Mouse (Mus musculus) forebrain, embryonic 10.5 days (tissue): ENCODE measurements around the gene Arsb. TPM values are rescaled to one million over a fixed set of nuclear protein-coding genes. Genes with fewer than 3 reads are reported as not detected.

Experiments used
- DNase-seq: peaks from one replicate; pipeline ENCODE4 v3.0.0-alpha.2; 2017; ENCODE audit warnings: low spot score; ENCODE audit errors: extremely low spot score
- H3K27ac ChIP-seq: fragments of 300-500 bp; sonication (generic); 2 replicates; pipeline ENCODE4 v1.5.1; 2016; ENCODE audit warnings: mild to moderate bottlenecking
- H3K27me3 ChIP-seq: fragments of 300-500 bp; sonication (generic); 2 replicates; pipeline ENCODE4 v1.6.1; 2016; ENCODE audit warnings: mild to moderate bottlenecking; ENCODE audit not compliant: poor library complexity, severe bottlenecking
- H3K36me3 ChIP-seq: fragments of 300-500 bp; sonication (generic); replicated peaks from 2 replicates; pipeline ENCODE4 v1.6.1; 2016; ENCODE audit warnings: mild to moderate bottlenecking, moderate library complexity
- H3K4me1 ChIP-seq: fragments of 300-500 bp; sonication (generic); 2 replicates; pipeline ENCODE4 v1.6.1; 2016
- H3K4me3 ChIP-seq: fragments of 300-500 bp; sonication (generic); 2 replicates; pipeline ENCODE4 v1.5.1; 2016; ENCODE audit warnings: mild to moderate bottlenecking, moderate library complexity
- H3K9me3 ChIP-seq: fragments of 300-500 bp; sonication (generic); 2 replicates; pipeline ENCODE4 v1.6.1; 2016; ENCODE audit warnings: mild to moderate bottlenecking, moderate library complexity
- WGBS: fragments of 180-500 bp; shearing (Covaris S2); methylation state at CpG from one replicate; pipeline ENCODE4 v1.1.7; 2016; 5-methylcytosine and 5-hydroxymethylcytosine counted together
- polyA plus RNA-seq: library from polyadenylated mRNA; unstranded; fragments of >200 nt; fragmentation: Nextera tagmentation; extraction: Ambion mirVana; gene quantifications from 2 replicates; pipeline ENCODE4 v1.2.1, GENCODE M21; 2016

The Arsb gene
- polyA plus RNA-seq, 1 experiment from 2014 or later = 4.1 TPM

GRCm38 (mm10) chr13:93830294-93830645 is 58.8 kb downstream of the Arsb start:
- Histone ChIP-seq H3K36me3 (no peaks in the 10 kb centered on the region), H3K9me3 (no peaks in the 10 kb centered on the region), H3K4me1 (no peaks in the 10 kb centered on the region), H3K27ac (no peak overlapping the region), H3K4me3 (no peak overlapping the region), H3K27me3 (no peaks in the 10 kb centered on the region)
- DNase-seq = no peak
- WGBS = 84% methylated on average over 6 of the region's 6 CpGs

- Histone ChIP-seq H3K36me3 (no peaks in the 10 kb centered on the region), H3K27me3 (no peaks in the 10 kb centered on the region), H3K9me3 (peaks cover 3% of the 10 kb centered on the region; the same call in 1 of the 2 replicates), H3K4me1 (peaks cover 46% of the 10 kb centered on the region), H3K27ac (peak overlapping the region; percentile 44; the same call in 1 of the 2 replicates), H3K4me3 (no peak overlapping the region)
- 88% methylated on average over 12 of the region's 12 CpGs for WGBS
- no peak for DNase-seq
Measured at GRCm38 (mm10) chr13:93837481-93838225, 66.2 kb downstream of the Arsb start.

- 55% methylated on average over 8 of the region's 8 CpGs for WGBS
- peaks cover 46% of the 10 kb centered on the region for H3K4me1 ChIP-seq
- no peaks in the 10 kb centered on the region for H3K36me3 ChIP-seq
- peaks cover 7% of the 10 kb centered on the region; the same call in 1 of the 2 replicates for H3K9me3 ChIP-seq
- no peak overlapping the region for H3K4me3 ChIP-seq
- DNase-seq = no peak
- H3K27ac ChIP-seq = peak overlapping the region; percentile 79
- H3K27me3 ChIP-seq = no peaks in the 10 kb centered on the region
Measured at GRCm38 (mm10) chr13:93838431-93839136, 67.2 kb downstream of the Arsb start.

GRCm38 (mm10) chr13:93839137-93839630 is 67.8 kb downstream of the Arsb start:
- peaks cover 46% of the 10 kb centered on the region for H3K4me1 ChIP-seq
- peak; percentile 61 for DNase-seq
- no peaks in the 10 kb centered on the region for H3K27me3 ChIP-seq
- WGBS = 34% methylated on average over 10 of the region's 10 CpGs
- no peak overlapping the region for H3K4me3 ChIP-seq
- peaks cover 7% of the 10 kb centered on the region; the same call in 1 of the 2 replicates for H3K9me3 ChIP-seq
- no peaks in the 10 kb centered on the region for H3K36me3 ChIP-seq
- H3K27ac ChIP-seq = peak overlapping the region; percentile 79

- Histone ChIP-seq H3K36me3 (no peaks in the 10 kb centered on the region), H3K9me3 (peaks cover 7% of the 10 kb centered on the region; the same call in 1 of the 2 replicates), H3K27ac (peak overlapping the region; percentile 79), H3K4me3 (no peak overlapping the region), H3K4me1 (peaks cover 46% of the 10 kb centered on the region), H3K27me3 (no peaks in the 10 kb centered on the region)
- no peak for DNase-seq
- 57% methylated on average over 2 of the region's 2 CpGs for WGBS
Measured at GRCm38 (mm10) chr13:93839721-93840120, 68.3 kb downstream of the Arsb start.

GRCm38 (mm10) chr13:93840146-93840545 is 68.7 kb downstream of the Arsb start:
- Histone ChIP-seq H3K4me3 (no peak overlapping the region), H3K36me3 (no peaks in the 10 kb centered on the region), H3K4me1 (peaks cover 46% of the 10 kb centered on the region), H3K9me3 (peaks cover 7% of the 10 kb centered on the region; the same call in 1 of the 2 replicates), H3K27ac (peak overlapping the region; percentile 79), H3K27me3 (no peaks in the 10 kb centered on the region)
- WGBS = 81% methylated on average over 2 of the region's 2 CpGs
- DNase-seq = no peak

GRCm38 (mm10) chr13:93846831-93847518 is 75.5 kb downstream of the Arsb start:
- H3K4me3 ChIP-seq = no peak overlapping the region
- H3K4me1 ChIP-seq = peaks cover 20% of the 10 kb centered on the region
- H3K36me3 ChIP-seq = no peaks in the 10 kb centered on the region
- H3K9me3 ChIP-seq = peaks cover 4% of the 10 kb centered on the region; the same call in 1 of the 2 replicates
- H3K27me3 ChIP-seq = no peaks in the 10 kb centered on the region
- H3K27ac ChIP-seq = no peak overlapping the region
- WGBS = 88% methylated on average over 10 of the region's 10 CpGs
- DNase-seq = no peak

- Histone ChIP-seq H3K4me3 (no peak overlapping the region), H3K27me3 (no peaks in the 10 kb centered on the region), H3K9me3 (peaks cover 4% of the 10 kb centered on the region; the same call in 1 of the 2 replicates), H3K36me3 (no peaks in the 10 kb centered on the region), H3K27ac (no peak overlapping the region), H3K4me1 (peaks cover 26% of the 10 kb centered on the region)
- DNase-seq = no peak
- 76% methylated on average over 4 of the region's 4 CpGs for WGBS
Measured at GRCm38 (mm10) chr13:93847614-93848013, 76.2 kb downstream of the Arsb start.

- no peak overlapping the region for H3K4me3 ChIP-seq
- H3K4me1 ChIP-seq = peaks cover 29% of the 10 kb centered on the region
- no peaks in the 10 kb centered on the region for H3K36me3 ChIP-seq
- no peak overlapping the region for H3K27ac ChIP-seq
- WGBS = 93% methylated on average over 6 of the region's 6 CpGs
- H3K9me3 ChIP-seq = no peaks in the 10 kb centered on the region
- no peak for DNase-seq
- H3K27me3 ChIP-seq = no peaks in the 10 kb centered on the region
Measured at GRCm38 (mm10) chr13:93848615-93849014, 77.2 kb downstream of the Arsb start.

GRCm38 (mm10) chr13:93849751-93850355 is 78.4 kb downstream of the Arsb start:
- peaks cover 6% of the 10 kb centered on the region; the same call in 1 of the 2 replicates for H3K27me3 ChIP-seq

GRCm38 (mm10) chr13:93850674-93851073 is 79.2 kb downstream of the Arsb start:
- H3K4me1 ChIP-seq = peaks cover 29% of the 10 kb centered on the region
- DNase-seq = no peak
- 63% methylated on average over 4 of the region's 4 CpGs for WGBS
- no peak overlapping the region for H3K4me3 ChIP-seq
- no peaks in the 10 kb centered on the region for H3K9me3 ChIP-seq
- H3K36me3 ChIP-seq = no peaks in the 10 kb centered on the region
- H3K27me3 ChIP-seq = peaks cover 6% of the 10 kb centered on the region; the same call in 1 of the 2 replicates
- no peak overlapping the region for H3K27ac ChIP-seq

More at GRCm38 (mm10) chr13:93849751-93850355, 78.4 kb downstream of the Arsb start:
- no peak overlapping the region for H3K4me3 ChIP-seq
- 81% methylated on average over 5 of the region's 5 CpGs for WGBS
- H3K36me3 ChIP-seq = no peaks in the 10 kb centered on the region
- no peak for DNase-seq
- no peaks in the 10 kb centered on the region for H3K9me3 ChIP-seq
- H3K4me1 ChIP-seq = peaks cover 29% of the 10 kb centered on the region
- no peak overlapping the region for H3K27ac ChIP-seq
